Mouse (Mus musculus) adipose tissue, adult 10 weeks (tissue): ENCODE results near the gene Ceacam12. TPM values are rescaled to one million over a fixed set of nuclear protein-coding genes. Genes with fewer than 3 reads are reported as not detected.

ENCODE experiments used
- polyA plus RNA-seq: library from polyadenylated mRNA; stranded (reverse); fragments of 350-450 nt; fragmentation: Illumina TruSeq; extraction: RNeasy Lipid Tissue Mini Kit (QIAGEN cat#74804); gene quantifications from one replicate; pipeline ENCODE4 v1.2.3, GENCODE M21; 2014; ENCODE audit warnings: low read depth, low replicate concordance

Ceacam12 gene
- polyA plus RNA-seq, result not detected

DNA sequence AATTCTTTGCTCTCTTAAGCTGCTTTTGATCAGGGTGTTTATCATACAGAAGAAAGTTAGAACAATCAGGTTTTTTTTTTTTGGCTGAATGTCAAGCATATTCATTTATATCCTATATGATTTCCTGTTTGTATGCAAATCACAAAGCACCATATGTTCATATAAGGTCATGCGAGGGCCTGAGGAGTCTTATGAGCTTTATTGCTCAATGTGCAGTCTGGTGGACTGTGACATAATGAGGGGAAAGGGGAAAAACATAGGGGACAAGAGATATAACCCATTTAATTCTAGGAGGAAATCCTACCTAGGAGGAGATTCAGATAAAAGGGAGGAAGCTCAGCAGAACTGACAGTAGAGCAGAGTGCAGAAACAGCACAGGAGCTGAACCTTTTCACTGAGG is at the start of gene Ceacam12:
Ceacam12 (plus strand) TSS at position 301 of the 400 bp plus-strand sequence.

Other genes with a start within 250 kb of the Ceacam12 start
- not detected for gene Gm5155, start 194.2 kb upstream of the Ceacam12 start, polyA plus RNA-seq
- gene Ceacam11, start 93.8 kb upstream of the Ceacam12 start, polyA plus RNA-seq, result not detected
- gene Ceacam13, start 56.0 kb upstream of the Ceacam12 start, polyA plus RNA-seq, result not detected
- not detected for gene Igfl3, start 110.6 kb downstream of the Ceacam12 start, polyA plus RNA-seq
- gene Mill1, start 179.4 kb downstream of the Ceacam12 start, polyA plus RNA-seq, result 0.11 TPM